Mouse (Mus musculus): ENCODE measurements around the gene Slc9a4. TPM values are rescaled to one million over a fixed set of nuclear protein-coding genes. Genes with fewer than 3 reads are reported as not detected.
A peak's percentile ranks its signal among the peaks of the same experiment; 100 is the strongest.
"Not testable (repeated sequence)": the region's sequence is repeated elsewhere in the genome, so short reads cannot be mapped to it uniquely, and the experiment has no call there.

Gene Slc9a4
- polyA plus RNA-seq, 1 experiment = 2.3 TPM

- Histone ChIP-seq H3K36me3 (ENCODE audit: control insufficient read depth, insufficient read depth, low read length) (no peaks in the 10 kb centered on the region), H3K27ac (ENCODE audit: control insufficient read depth, insufficient read depth, low read depth, low read length) (no peak overlapping the region), H3K4me3 (ENCODE audit: control insufficient read depth, low read depth, low read length) (no peak overlapping the region), H3K27me3 (ENCODE audit: control insufficient read depth, insufficient read depth, low read length) (no peaks in the 10 kb centered on the region), H3K4me1 (ENCODE audit: control insufficient read depth, insufficient read depth, low read length) (no peaks in the 10 kb centered on the region)
- TF ChIP-seq POLR2A (IDR thresholded peaks at IDR 0.05; ENCODE audit: control insufficient read depth, low read depth, low read length) = no peak
- TF ChIP-seq CTCF (IDR thresholded peaks at IDR 0.05; ENCODE audit: control insufficient read depth, insufficient read depth, insufficient replicate concordance, low read depth, low read length) = no peak
These were observed 71.1 kb downstream of the Slc9a4 start for GRCm38 (mm10) chr1:40650803-40651497.

GRCm38 (mm10) chr1:40657035-40657434 lies 77.2 kb downstream of the Slc9a4 start:
- Histone ChIP-seq H3K27ac (ENCODE audit: control insufficient read depth, insufficient read depth, low read depth, low read length) (no peak overlapping the region), H3K4me3 (ENCODE audit: control insufficient read depth, low read depth, low read length) (no peak overlapping the region), H3K27me3 (ENCODE audit: control insufficient read depth, insufficient read depth, low read length) (no peaks in the 10 kb centered on the region), H3K36me3 (ENCODE audit: control insufficient read depth, insufficient read depth, low read length) (no peaks in the 10 kb centered on the region), H3K4me1 (ENCODE audit: control insufficient read depth, insufficient read depth, low read length) (no peaks in the 10 kb centered on the region)
- no peak for TF ChIP-seq CTCF (IDR thresholded peaks at IDR 0.05; ENCODE audit: control insufficient read depth, insufficient read depth, insufficient replicate concordance, low read depth, low read length)
- TF ChIP-seq POLR2A (IDR thresholded peaks at IDR 0.05; ENCODE audit: control insufficient read depth, low read depth, low read length) = no peak

GRCm38 (mm10) chr1:40657978-40658496 lies 78.2 kb downstream of the Slc9a4 start:
- Histone ChIP-seq H3K27ac (ENCODE audit: control insufficient read depth, insufficient read depth, low read depth, low read length) (no peak overlapping the region), H3K36me3 (ENCODE audit: control insufficient read depth, insufficient read depth, low read length) (no peaks in the 10 kb centered on the region), H3K27me3 (ENCODE audit: control insufficient read depth, insufficient read depth, low read length) (no peaks in the 10 kb centered on the region), H3K4me3 (ENCODE audit: control insufficient read depth, low read depth, low read length) (no peak overlapping the region), H3K4me1 (ENCODE audit: control insufficient read depth, insufficient read depth, low read length) (no peaks in the 10 kb centered on the region)
- TF ChIP-seq POLR2A (IDR thresholded peaks at IDR 0.05; ENCODE audit: control insufficient read depth, low read depth, low read length) (no peak), CTCF (IDR thresholded peaks at IDR 0.05; ENCODE audit: control insufficient read depth, insufficient read depth, insufficient replicate concordance, low read depth, low read length) (0 out of 2 replicates have a peak, but pooled peaks have one; percentile 14)

GRCm38 (mm10) chr1:40659017-40659416 lies 79.1 kb downstream of the Slc9a4 start:
- TF ChIP-seq CTCF (IDR thresholded peaks at IDR 0.05; ENCODE audit: control insufficient read depth, insufficient read depth, insufficient replicate concordance, low read depth, low read length) (no peak), POLR2A (IDR thresholded peaks at IDR 0.05; ENCODE audit: control insufficient read depth, low read depth, low read length) (no peak)
- Histone ChIP-seq H3K36me3 (ENCODE audit: control insufficient read depth, insufficient read depth, low read length) (no peaks in the 10 kb centered on the region), H3K27ac (ENCODE audit: control insufficient read depth, insufficient read depth, low read depth, low read length) (no peak overlapping the region), H3K27me3 (ENCODE audit: control insufficient read depth, insufficient read depth, low read length) (no peaks in the 10 kb centered on the region), H3K4me1 (ENCODE audit: control insufficient read depth, insufficient read depth, low read length) (no peaks in the 10 kb centered on the region), H3K4me3 (ENCODE audit: control insufficient read depth, low read depth, low read length) (no peak overlapping the region)

- H3K27ac ChIP-seq (ENCODE audit: control insufficient read depth, insufficient read depth, low read depth, low read length) = no peak overlapping the region
- no peaks in the 10 kb centered on the region for H3K4me1 ChIP-seq (ENCODE audit: control insufficient read depth, insufficient read depth, low read length)
- no peak for TF ChIP-seq CTCF (IDR thresholded peaks at IDR 0.05; ENCODE audit: control insufficient read depth, insufficient read depth, insufficient replicate concordance, low read depth, low read length)
- no peak for TF ChIP-seq POLR2A (IDR thresholded peaks at IDR 0.05; ENCODE audit: control insufficient read depth, low read depth, low read length)
- no peak overlapping the region for H3K4me3 ChIP-seq (ENCODE audit: control insufficient read depth, low read depth, low read length)
- no peaks in the 10 kb centered on the region for H3K27me3 ChIP-seq (ENCODE audit: control insufficient read depth, insufficient read depth, low read length)
- H3K36me3 ChIP-seq (ENCODE audit: control insufficient read depth, insufficient read depth, low read length) = no peaks in the 10 kb centered on the region
These were observed 79.6 kb downstream of the Slc9a4 start for GRCm38 (mm10) chr1:40659496-40659895.

GRCm38 (mm10) chr1:40660838-40661237 lies 81.0 kb downstream of the Slc9a4 start:
- Histone ChIP-seq H3K4me1 (ENCODE audit: control insufficient read depth, insufficient read depth, low read length) (no peaks in the 10 kb centered on the region), H3K36me3 (ENCODE audit: control insufficient read depth, insufficient read depth, low read length) (no peaks in the 10 kb centered on the region), H3K27me3 (ENCODE audit: control insufficient read depth, insufficient read depth, low read length) (no peaks in the 10 kb centered on the region), H3K27ac (ENCODE audit: control insufficient read depth, insufficient read depth, low read depth, low read length) (no peak overlapping the region), H3K4me3 (ENCODE audit: control insufficient read depth, low read depth, low read length) (no peak overlapping the region)
- no peak for TF ChIP-seq CTCF (IDR thresholded peaks at IDR 0.05; ENCODE audit: control insufficient read depth, insufficient read depth, insufficient replicate concordance, low read depth, low read length)
- TF ChIP-seq POLR2A (IDR thresholded peaks at IDR 0.05; ENCODE audit: control insufficient read depth, low read depth, low read length) = no peak

- Histone ChIP-seq H3K4me1 (ENCODE audit: control insufficient read depth, insufficient read depth, low read length) (no peaks in the 10 kb centered on the region), H3K4me3 (ENCODE audit: control insufficient read depth, low read depth, low read length) (no peak overlapping the region), H3K27me3 (ENCODE audit: control insufficient read depth, insufficient read depth, low read length) (no peaks in the 10 kb centered on the region), H3K27ac (ENCODE audit: control insufficient read depth, insufficient read depth, low read depth, low read length) (no peak overlapping the region), H3K36me3 (ENCODE audit: control insufficient read depth, insufficient read depth, low read length) (no peaks in the 10 kb centered on the region)
- TF ChIP-seq CTCF (IDR thresholded peaks at IDR 0.05; ENCODE audit: control insufficient read depth, insufficient read depth, insufficient replicate concordance, low read depth, low read length) (no peak), POLR2A (IDR thresholded peaks at IDR 0.05; ENCODE audit: control insufficient read depth, low read depth, low read length) (no peak)
These were observed 85.8 kb downstream of the Slc9a4 start for GRCm38 (mm10) chr1:40665401-40666370.

GRCm38 (mm10) chr1:40667442-40667841 lies 87.6 kb downstream of the Slc9a4 start:
- not testable (repeated sequence) for H3K4me3 ChIP-seq (ENCODE audit: control insufficient read depth, low read depth, low read length); H3K36me3 ChIP-seq (ENCODE audit: control insufficient read depth, insufficient read depth, low read length); H3K27me3 ChIP-seq (ENCODE audit: control insufficient read depth, insufficient read depth, low read length)

More at GRCm38 (mm10) chr1:40667442-40667841, 87.6 kb downstream of the Slc9a4 start:
- H3K27ac ChIP-seq (ENCODE audit: control insufficient read depth, insufficient read depth, low read depth, low read length); H3K4me1 ChIP-seq (ENCODE audit: control insufficient read depth, insufficient read depth, low read length): not testable (repeated sequence)
